Mouse (Mus musculus): ENCODE data around the gene Yap1.

DNA sequence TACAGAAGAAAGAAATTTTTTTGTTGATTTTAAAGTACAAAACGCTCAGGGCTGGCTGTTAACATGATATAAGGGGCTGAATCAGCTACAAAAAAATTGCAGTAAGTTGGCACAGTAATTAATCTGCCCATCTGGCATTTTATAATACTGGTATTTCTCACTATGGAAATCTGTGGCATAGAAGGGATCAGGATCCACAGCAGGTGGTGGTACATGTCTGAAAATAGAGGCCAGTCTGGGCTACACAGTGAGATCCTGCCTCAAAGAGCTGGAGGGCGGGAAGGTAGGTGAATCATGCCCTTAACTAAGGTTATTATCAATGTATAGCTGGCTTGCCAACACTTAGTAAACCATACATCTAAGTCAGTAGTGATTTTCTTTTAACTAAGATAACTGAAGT is 47.0 kb downstream of the Yap1 start:
- TF ChIP-seq CTCF (IDR thresholded peaks at IDR 0.05; ENCODE audit: insufficient read depth, low read length) (no peak), POLR2A (IDR thresholded peaks at IDR 0.05; ENCODE audit: borderline replicate concordance, extremely low read depth, low read depth, low read length) (no peak)
